Mouse (Mus musculus): ENCODE data around the gene Cox16. TPM values are rescaled to one million over a fixed set of nuclear protein-coding genes. Genes with fewer than 3 reads are reported as not detected.

Gene Cox16
- 75.8 TPM for total RNA-seq (2023)

DNA sequence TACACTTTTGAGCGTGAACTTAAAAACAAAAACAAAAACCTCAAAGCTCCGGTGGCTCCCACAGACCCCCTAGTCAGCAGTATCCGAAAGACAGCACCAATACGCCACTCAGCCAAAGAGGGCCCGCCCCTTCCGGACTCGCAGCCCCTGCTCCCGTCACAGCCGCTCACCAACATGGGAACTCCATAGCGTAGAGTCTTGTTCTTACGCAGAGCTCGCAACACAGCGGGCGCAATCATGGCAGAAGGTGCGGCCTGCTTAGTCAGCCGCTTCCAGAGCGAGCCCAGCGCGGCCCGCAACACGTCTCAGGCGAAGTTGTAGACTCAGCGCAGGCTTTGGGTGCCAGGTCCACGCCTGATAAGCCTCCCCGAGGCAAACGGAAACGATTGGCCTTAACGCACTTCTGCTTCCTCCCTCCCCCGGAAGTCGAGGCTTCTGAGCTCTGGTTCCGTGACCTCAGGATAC, at the start of gene Cox16:
Gene Cox16, minus strand, starts transcription at position 401 of the 465 bp plus-strand sequence.

DNA sequence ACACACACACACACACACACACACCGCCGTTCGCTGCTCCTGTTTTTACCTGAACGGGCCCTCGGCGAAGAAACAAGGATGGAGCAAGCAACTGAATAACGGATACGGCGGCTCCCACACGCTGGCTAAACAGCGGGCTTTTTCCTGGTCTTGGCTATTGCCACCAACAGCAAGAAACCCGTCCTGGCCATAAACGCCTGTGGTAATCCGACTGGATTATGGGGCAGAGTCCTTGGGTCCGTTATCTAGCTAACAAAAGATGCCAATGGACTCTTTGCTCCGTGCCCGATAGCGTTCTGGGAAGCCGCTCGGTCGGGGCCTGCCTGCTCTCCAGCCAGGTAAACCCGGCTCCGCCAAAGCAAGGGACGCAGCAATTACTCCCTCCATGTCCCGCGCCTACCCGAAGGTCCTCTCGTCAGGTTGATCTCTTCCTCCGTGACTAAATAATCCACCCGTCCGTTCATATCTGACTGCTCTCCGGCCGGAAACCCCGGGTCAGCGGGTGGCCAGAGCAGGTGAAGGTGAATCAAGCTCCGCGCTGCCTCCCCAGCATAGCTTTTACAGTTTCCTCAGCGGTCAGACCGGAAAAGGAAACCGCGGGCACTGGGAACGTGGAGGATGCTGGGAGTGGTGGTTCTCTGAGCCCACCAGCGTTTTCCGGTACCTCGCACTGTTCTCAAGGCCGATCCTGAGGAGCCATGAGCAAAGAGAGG, 47.5 kb upstream of the Cox16 start, which contains the start of the genes Gm20498 and Synj2bp:
Gene Gm20498, minus strand, starts transcription at position 590 of the 713 bp plus-strand sequence.
Gene Synj2bp, minus strand, starts transcription at position 596 of the 713 bp plus-strand sequence.

DNA sequence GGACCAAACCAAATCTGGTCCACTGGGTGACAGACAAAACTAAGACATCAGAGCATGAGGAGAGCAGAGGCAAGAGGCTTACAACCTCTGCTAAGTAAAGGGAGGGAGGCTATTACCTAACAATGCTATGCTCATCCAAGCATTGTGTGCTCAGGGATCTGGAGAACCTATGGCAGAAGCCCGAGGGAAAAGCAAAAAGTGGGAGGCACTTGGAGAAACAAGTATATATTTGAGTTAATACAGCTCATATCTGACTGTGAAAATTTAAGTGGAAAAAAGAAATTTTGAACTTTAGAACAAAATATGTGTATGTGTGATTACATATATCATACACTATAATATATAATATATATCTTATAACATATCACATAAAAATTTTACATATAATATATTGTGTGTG, 63.1 kb downstream of the Cox16 start, which contains the start of gene Adam4:
Gene Adam4, minus strand, starts transcription at position 101 of the 400 bp plus-strand sequence.

DNA sequence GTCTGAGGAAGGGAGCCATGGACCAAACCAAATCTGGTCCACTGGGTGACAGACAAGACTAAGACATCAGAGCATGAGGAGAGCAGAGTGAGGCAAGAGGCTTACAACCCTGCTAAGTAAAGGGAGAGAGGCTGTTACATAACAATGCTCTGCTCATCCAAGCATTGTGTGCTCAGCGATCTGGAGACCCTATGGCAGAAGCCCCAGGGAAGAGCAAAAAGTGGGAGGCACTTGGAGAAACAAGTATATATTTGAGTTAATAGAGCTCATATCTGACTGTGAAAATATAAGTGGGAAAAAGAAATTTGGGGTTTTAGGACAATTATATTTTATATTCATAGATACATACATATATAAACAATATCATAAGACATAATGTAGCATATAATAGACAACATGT, 105.6 kb downstream of the Cox16 start, which contains the start of gene Gm4787:
Gene Gm4787, minus strand, starts transcription at position 101 of the 400 bp plus-strand sequence.

DNA sequence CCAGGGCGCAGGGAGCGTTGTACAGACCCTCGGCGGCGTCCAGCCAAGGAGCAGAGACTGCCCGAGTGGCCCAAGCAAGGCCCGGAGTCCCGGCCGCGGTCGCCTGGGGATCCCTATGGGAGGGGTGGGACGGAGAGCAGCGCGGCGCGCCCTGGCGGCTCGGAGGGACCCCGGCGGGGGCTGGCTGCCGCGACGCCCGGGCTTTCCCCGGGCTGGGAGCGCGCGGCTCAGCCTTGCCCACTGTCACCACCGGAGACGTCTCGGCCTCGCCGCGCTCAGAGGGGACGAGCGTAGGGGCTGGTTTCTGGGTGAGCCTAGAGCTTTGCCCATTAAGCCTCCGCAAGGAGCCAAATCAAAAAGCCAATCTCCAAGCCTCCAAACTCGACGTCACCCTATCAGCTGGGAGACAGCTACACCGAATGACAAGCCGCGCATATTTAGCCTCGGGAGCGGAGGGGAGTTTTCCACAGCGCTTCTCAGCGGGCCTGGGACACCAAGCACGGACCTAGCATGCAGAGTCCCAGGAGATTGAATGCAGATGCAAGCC, 152.0 kb downstream of the Cox16 start, which contains the start of gene Slc8a3:
Gene Slc8a3, minus strand, starts transcription at position 306 of the 547 bp plus-strand sequence.

Other genes with a start within 250 kb of the Cox16 start
- not detected for gene Slc8a3, start 151.9 kb downstream of the Cox16 start, total RNA-seq (2023)
- gene Gm4787, start 105.7 kb downstream of the Cox16 start, total RNA-seq (2023): 0.67 TPM
- 1.2 TPM for gene Adam4, start 63.2 kb downstream of the Cox16 start, total RNA-seq (2023)
- gene Gm20498, start 47.8 kb upstream of the Cox16 start, total RNA-seq (2023): 20.4 TPM
- gene Synj2bp, start 47.8 kb upstream of the Cox16 start, total RNA-seq (2023): 28.2 TPM
- gene Adam21, start 83.3 kb upstream of the Cox16 start, total RNA-seq (2023): 0.40 TPM
- 55.6 TPM for gene Med6, start 109.9 kb upstream of the Cox16 start, total RNA-seq (2023)
- gene Ttc9, start 146.1 kb upstream of the Cox16 start, total RNA-seq (2023): not detected